Mouse (Mus musculus) stomach, embryonic 14.5 days (tissue): Measurements from ENCODE around the gene Cd36. TPM values are rescaled to one million over a fixed set of nuclear protein-coding genes. Genes with fewer than 3 reads are reported as not detected.

Experiments used
- ATAC-seq: fragments of 200-750 bp; cut with Nextera tagmentation; 2 replicates; pipeline ENCODE4 v1.8.0; 2017; ENCODE audit warnings: low read depth, moderate TSS enrichment; ENCODE audit not compliant: insufficient number of reproducible peaks, insufficient read depth, low FRiP score
- H3K27ac ChIP-seq: fragments of 300-500 bp; sonication (generic); 2 replicates; pipeline ENCODE4 v1.5.1; 2014; ENCODE audit warnings: mild to moderate bottlenecking, low read length, moderate library complexity, mixed read lengths
- H3K27me3 ChIP-seq: fragments of 300-500 bp; sonication (generic); 2 replicates; pipeline ENCODE4 v1.6.1; 2014; ENCODE audit warnings: low read length, control low read depth, mixed read lengths; ENCODE audit not compliant: control insufficient read depth, insufficient read depth
- H3K36me3 ChIP-seq: fragments of 300-500 bp; sonication (generic); 2 replicates; pipeline ENCODE4 v1.6.1; 2014; ENCODE audit warnings: mild to moderate bottlenecking, control low read depth, low read length, moderate library complexity, mixed read lengths; ENCODE audit not compliant: control insufficient read depth, insufficient read depth
- H3K4me1 ChIP-seq: fragments of 300-500 bp; sonication (generic); 2 replicates; pipeline ENCODE4 v1.6.1; 2014; ENCODE audit warnings: low read length, control low read depth, mixed read lengths; ENCODE audit not compliant: control insufficient read depth, insufficient read depth
- H3K4me2 ChIP-seq: fragments of 300-500 bp; sonication (generic); replicated peaks from 2 replicates; pipeline ENCODE4 v1.6.1; 2014; ENCODE audit warnings: low read depth, low read length, control low read depth
- H3K4me3 ChIP-seq: fragments of 300-500 bp; sonication (generic); 2 replicates; pipeline ENCODE4 v1.5.1; 2014; ENCODE audit warnings: low read depth, low read length, control low read depth
- H3K9ac ChIP-seq: fragments of 300-500 bp; sonication (generic); replicated peaks from 2 replicates; pipeline ENCODE4 v1.6.1; 2014; ENCODE audit warnings: low read depth, mild to moderate bottlenecking, control low read depth, low read length, moderate library complexity, mixed read lengths
- H3K9me3 ChIP-seq: fragments of 300-500 bp; sonication (generic); 2 replicates; pipeline ENCODE4 v1.6.1; 2016; ENCODE audit warnings: low read depth, low read length, control low read depth; ENCODE audit not compliant: control insufficient read depth
- WGBS: fragments of 180-500 bp; shearing (Covaris S2); extraction: QIAGEN DNeasy Blood & Tissue Kit; methylation state at CpG from one replicate; pipeline ENCODE4 v1.1.7; 2014; 5-methylcytosine and 5-hydroxymethylcytosine counted together
- polyA plus RNA-seq: library from polyadenylated mRNA; unstranded; fragments of >200 nt; fragmentation: Nextera tagmentation; extraction: Ambion mirVana; gene quantifications from 2 replicates; pipeline ENCODE4 v1.2.1, GENCODE M21; 2014

Gene Cd36
- polyA plus RNA-seq, 1 experiment from 2014 or later = 28.8 TPM

DNA sequence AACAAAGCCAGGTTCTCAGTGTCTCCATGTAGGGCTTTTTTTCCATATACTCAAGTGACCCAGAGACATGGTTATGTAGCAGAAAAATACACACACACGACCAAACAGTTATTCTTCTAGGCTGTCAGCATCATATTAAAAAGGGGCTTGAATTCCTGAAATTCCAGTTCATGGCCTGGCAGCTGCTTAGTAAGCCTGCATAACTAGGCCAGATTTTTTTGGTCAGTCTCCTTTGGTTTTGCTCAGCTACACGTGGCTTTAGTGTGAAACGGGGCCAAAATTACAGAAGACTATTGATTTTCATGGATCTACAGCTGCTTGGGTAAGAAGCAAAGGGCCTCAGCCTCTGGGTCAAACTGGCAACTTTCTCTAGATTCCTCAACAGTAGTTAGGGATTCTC lies 148.8 kb downstream of the Cd36 start:
- Histone ChIP-seq H3K9me3 (no peaks in the 10 kb centered on the region), H3K36me3 (no peaks in the 10 kb centered on the region), H3K4me3 (no peak overlapping the region), H3K27ac (no peak overlapping the region), H3K27me3 (no peaks in the 10 kb centered on the region), H3K4me1 (no peaks in the 10 kb centered on the region), H3K9ac (no peak overlapping the region), H3K4me2 (no peak overlapping the region)
- ATAC-seq = no peak
- WGBS = 8% methylated on average over 3 of the region's 3 CpGs

Other genes starting within 250 kb of the Cd36 start
- not detected in 2 replicates for gene Gnat3, start 73.7 kb upstream of the Cd36 start, polyA plus RNA-seq